Comparison of ENCODE assay signal across 8 mouse cellular contexts in genomic region chr9:115311223-115311520, GRCm38 (mm10). TPM values are rescaled to one million over a fixed set of nuclear protein-coding genes. Genes with fewer than 3 reads are reported as not detected.
DNase-seq lines count a peak whose midpoint lies in the region; ATAC-seq lines count a peak whose summit lies in the region.

No protein-coding gene starts in this region.

- H3K27me3 ChIP-seq in forebrain, embryonic 11.5 days (ENCODE audit: control insufficient read depth, insufficient read depth, low read length) = no peaks in the 10 kb centered on the region
- no peaks in the 10 kb centered on the region for H3K27me3 ChIP-seq in kidney, embryonic 14.5 days (ENCODE audit: control insufficient read depth, insufficient read depth, low read length)

- no peaks in the 10 kb centered on the region for H3K36me3 ChIP-seq in forebrain, embryonic 11.5 days (ENCODE audit: control insufficient read depth, insufficient read depth, low read length)
- H3K36me3 ChIP-seq in kidney, embryonic 14.5 days (ENCODE audit: control insufficient read depth, insufficient read depth, low read length) = no peaks in the 10 kb centered on the region
- H3K36me3 ChIP-seq in macrophage (ENCODE audit: inconsistent target) = no peaks in the 10 kb centered on the region

- H3K4me2 ChIP-seq in forebrain, embryonic 11.5 days (ENCODE audit: low read depth, low read length, severe bottlenecking) = peak overlapping the region; percentile 58
- peak overlapping the region; percentile 61 for H3K4me2 ChIP-seq in kidney, embryonic 14.5 days (replicated peaks; ENCODE audit: low read depth, low read length)

- H3K9ac ChIP-seq in forebrain, embryonic 11.5 days (ENCODE audit: low read length) = peak overlapping the region; percentile 89
- peak overlapping the region; percentile 77 for H3K9ac ChIP-seq in kidney, embryonic 14.5 days (ENCODE audit: low read depth, low read length)

- no peak for ATAC-seq in forebrain, embryonic 11.5 days (replicated peaks; ENCODE audit: low FRiP score)
- ATAC-seq in kidney, embryonic 14.5 days (ENCODE audit: low FRiP score, low TSS enrichment) = no peak
- ATAC-seq in erythroid progenitor cell, adult 5-6 weeks (replicated peaks; ENCODE audit: low FRiP score, poor library complexity, severe bottlenecking) = no peak

- 6% methylated on average over 5 of the region's 5 CpGs for whole genome bisulfite sequencing in forebrain, embryonic 11.5 days
- 9% methylated on average over 5 of the region's 5 CpGs for WGBS in kidney, embryonic 14.5 days
- 19% methylated on average over 5 of the region's 5 CpGs for WGBS in macrophage (ENCODE audit: missing documents)

- H3K4me1 ChIP-seq in forebrain, embryonic 11.5 days (replicated peaks; ENCODE audit: control insufficient read depth, insufficient read depth, low read length) = peaks cover 7% of the 10 kb centered on the region; the same call in 1 of the 2 replicates
- peaks cover 27% of the 10 kb centered on the region for H3K4me1 ChIP-seq in kidney, embryonic 14.5 days (ENCODE audit: control insufficient read depth, insufficient read depth, low read length)

- H3K4me3 ChIP-seq in forebrain, embryonic 11.5 days (ENCODE audit: low read depth, low read length) = peak overlapping the region; percentile 98; the same call in 1 of the 2 replicates
- H3K4me3 ChIP-seq in kidney, embryonic 14.5 days (ENCODE audit: low read length) = peak overlapping the region; percentile 99
- H3K4me3 ChIP-seq in macrophage (ENCODE audit: inconsistent target) = peak overlapping the region; percentile 32

- H3K79me2 ChIP-seq in macrophage (ENCODE audit: inconsistent target) = peaks cover 32% of the 10 kb centered on the region

- no peaks in the 10 kb centered on the region for H3K9me3 ChIP-seq in forebrain, embryonic 11.5 days (ENCODE audit: control insufficient read depth, low read length)
- no peaks in the 10 kb centered on the region for H3K9me3 ChIP-seq in kidney, embryonic 14.5 days (ENCODE audit: control insufficient read depth, low read length)

- peak; percentile 27 for DNase-seq in thymus, postnatal 14 days
- DNase-seq in thymus, postnatal 0 days (ENCODE audit: low spot score) = no peak
- DNase-seq in forebrain, embryonic 11.5 days (ENCODE audit: low spot score) = no peak
- no peak for DNase-seq in ovary, postnatal 14 days (ENCODE audit: low spot score)
- no peak for DNase-seq in Muller cell, postnatal 12 days (ENCODE audit: inconsistent ontology term)

- peak overlapping the region; percentile 95; the same call in 1 of the 2 replicates for H3K27ac ChIP-seq in forebrain, embryonic 11.5 days (ENCODE audit: low read depth, low read length)
- H3K27ac ChIP-seq in kidney, embryonic 14.5 days (ENCODE audit: low read depth, low read length) = peak overlapping the region; percentile 95
- peak overlapping the region; percentile 51 for H3K27ac ChIP-seq in macrophage

RNA-seq across cellular contexts. Expression of gene Stt3b, which starts 1.0 kb away (rescaled TPM):
- polyA plus RNA-seq in thymus, postnatal 0 days (2015; fragmentation: Nextera tagmentation; extraction: Ambion mirVana) = 55.6 and 56.8 TPM in 2 replicates
- polyA plus RNA-seq in forebrain, embryonic 11.5 days (2014; fragmentation: Nextera tagmentation; extraction: Ambion mirVana) = 104 and 110 TPM in 2 replicates
- polyA plus RNA-seq in kidney, embryonic 14.5 days (2014; fragmentation: Nextera tagmentation; extraction: Ambion mirVana) = 58.6 and 124 TPM in 2 replicates
- 10 to 100 TPM in 24 of 26 experiments, 1 to 10 TPM in 2; 7.9 to 26.9 (median 17.3) TPM for total RNA-seq in macrophage (2018; cell fraction: chromatin; rRNA removed)
- 100 to 1,000 TPM in 1 of 26 experiments, 10 to 100 TPM in 25; 51.5 to 103 (median 72.2) TPM for total RNA-seq in macrophage (2018; cell fraction: cytosol; rRNA removed)
- total RNA-seq in macrophage (2018; cell fraction: nucleus; rRNA removed) = 10 to 100 TPM; 24.0 to 91.0 (median 55.6) TPM
- polyA plus RNA-seq in macrophage (2018) = 61.3 to 81.0 TPM (median 62.2 TPM) in 3 replicates
- 52.6 and 60.8 TPM in 2 replicates for total RNA-seq in erythroid progenitor cell, adult 5-6 weeks (2015; ENCODE audit: low replicate concordance)
- total RNA-seq in erythroid progenitor cell, adult 5-6 weeks (2017; ENCODE audit: low replicate concordance) = 46.4 and 54.3 TPM in 2 replicates

Comparison
In these comparisons a context has a peak if more than half of its experiments do, and no peak if none do; other contexts are left out.
1. H3K4me3 ChIP-seq: peak in every context shown above with its lines; median percentile 99 in kidney, embryonic 14.5 days; 98 in forebrain, embryonic 11.5 days; 32 in macrophage.